Mouse (Mus musculus) spleen, adult 2 months (tissue): ENCODE measurements around the gene Mrpl34.

ENCODE experiments used
- CTCF ChIP-seq: fragments of 200-500 bp; IDR thresholded peaks from 2 replicates; pipeline ENCODE4 v1.5.1; 2011; ENCODE audit warnings: mild to moderate bottlenecking, inconsistent platforms; ENCODE audit not compliant: insufficient read depth, insufficient read length, insufficient replicate concordance; ENCODE audit errors: extremely low read depth
- POLR2A ChIP-seq: fragments of 200-500 bp; IDR thresholded peaks from 2 replicates; pipeline ENCODE4 v1.6.1; 2011; ENCODE audit warnings: low read depth, low read length, inconsistent platforms

- TF ChIP-seq POLR2A (no peak), CTCF (no peak)
These were observed 46.9 kb downstream of the Mrpl34 start, which contains the start of gene Plvap for GRCm38 (mm10) chr8:71511644-71512043.
